Mouse (Mus musculus) B cell, adult 2 months (primary cell): ENCODE data around the gene Cdc42ep4.

Experiments used
- DNase-seq, 2 experiments: peaks; one replicate each; pipeline ENCODE4 v3.0.0; 2022

Cdc42ep4 gene

DNA sequence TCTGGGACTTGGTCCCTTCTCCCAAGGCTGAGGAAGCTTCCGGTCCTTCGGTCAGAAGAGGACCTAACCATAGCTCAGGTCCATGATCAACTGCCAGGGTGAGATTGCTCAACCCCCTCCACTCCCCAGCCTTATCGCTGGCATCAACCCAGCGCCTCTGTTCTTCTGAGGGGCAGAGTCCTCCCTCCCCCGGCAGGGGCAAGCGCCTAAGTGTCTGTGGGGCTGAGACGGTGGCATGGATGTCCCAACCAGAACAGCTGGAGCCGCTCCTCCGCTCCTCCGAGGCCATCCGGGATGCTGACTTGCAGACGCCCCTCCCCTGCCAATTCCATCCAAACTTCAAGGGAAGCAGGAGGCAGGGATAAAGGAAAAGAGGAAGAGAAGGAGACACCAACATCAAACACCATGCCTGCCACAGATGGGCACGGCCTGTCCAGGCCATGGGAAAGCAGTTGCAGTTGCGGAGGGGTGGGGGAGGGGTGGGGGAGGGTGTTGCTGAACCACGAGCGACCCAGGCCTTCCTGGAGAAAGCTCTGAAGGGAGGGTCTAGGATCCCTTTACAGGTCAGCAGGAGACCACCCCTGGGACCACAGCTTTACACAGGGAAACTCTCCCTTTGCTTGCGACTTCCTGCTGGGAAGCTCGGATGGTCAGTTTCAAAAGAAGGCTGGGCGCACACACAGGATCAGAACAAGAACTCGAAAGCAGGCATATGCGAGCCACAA, 2.7 kb downstream of the Cdc42ep4 start:
- DNase-seq: no peak

DNA sequence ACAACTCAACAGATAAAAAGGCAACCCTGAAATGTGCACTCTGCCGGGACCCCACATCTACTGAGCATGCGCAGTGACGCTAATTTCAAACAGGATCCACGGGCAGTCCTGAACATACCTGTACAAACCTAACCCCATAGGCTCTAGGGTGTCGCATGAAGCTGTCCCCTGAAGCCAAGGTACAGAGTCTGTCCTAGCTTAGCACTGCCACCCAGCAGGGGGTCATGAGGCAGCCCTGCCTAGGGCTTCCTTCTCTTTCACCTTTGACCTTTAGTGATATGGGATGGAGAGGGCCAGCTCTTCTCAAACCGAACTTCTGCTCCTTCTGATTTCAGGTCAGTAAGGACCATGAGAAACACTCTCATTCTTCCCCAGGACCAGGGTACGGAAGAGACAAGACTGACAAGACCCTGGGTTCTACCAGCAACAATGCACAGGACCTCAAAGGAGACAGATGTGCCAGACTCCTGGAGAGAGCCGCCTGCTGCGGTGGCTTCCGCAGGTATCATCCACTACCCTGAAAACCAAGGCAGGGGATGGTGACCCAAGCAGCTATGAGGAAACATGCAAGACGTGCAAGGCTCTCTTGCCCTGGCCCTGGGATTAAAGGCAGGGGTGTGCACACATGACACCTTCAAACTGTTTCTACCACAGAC, 3.8 kb downstream of the Cdc42ep4 start:
- no peak for DNase-seq

DNA sequence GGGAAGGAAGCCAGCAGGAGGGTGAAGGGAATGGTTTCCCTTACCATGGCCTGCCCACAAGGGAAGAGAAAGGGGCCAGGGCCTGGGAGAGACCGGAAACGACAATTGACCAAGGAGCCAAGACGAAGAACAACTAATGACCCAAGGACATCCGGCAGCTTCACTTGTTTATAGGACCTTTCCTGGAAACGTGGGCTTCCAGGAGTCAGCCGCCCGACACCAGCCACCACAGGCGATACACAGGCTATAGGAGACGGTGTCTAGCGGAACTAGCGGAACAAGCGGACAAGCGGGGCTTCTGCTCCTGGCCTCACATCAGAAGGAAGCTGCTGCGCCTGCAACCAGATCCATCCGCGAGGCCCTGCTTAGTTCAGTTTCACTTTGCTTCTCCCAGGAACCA, 4.6 kb downstream of the Cdc42ep4 start:
- DNase-seq: no peak

DNA sequence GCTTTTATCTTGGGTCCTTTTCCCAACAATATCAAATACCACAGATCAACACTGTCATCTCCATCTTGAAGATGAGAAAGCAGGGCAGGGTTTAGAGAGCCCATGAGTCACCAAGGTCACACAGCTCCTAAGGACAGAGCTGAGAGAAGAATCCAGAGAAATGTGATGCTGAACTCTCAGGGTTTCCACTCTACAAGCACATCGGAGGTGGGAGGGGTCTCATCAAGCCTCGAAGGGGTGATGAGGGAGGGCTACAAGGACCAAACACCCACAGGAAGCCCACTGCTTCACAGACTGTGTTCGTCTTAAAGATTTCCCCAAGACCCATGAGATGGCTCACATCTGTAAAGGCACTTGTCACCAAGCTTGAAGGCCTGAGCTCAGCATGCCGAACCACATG, 5.7 kb downstream of the Cdc42ep4 start:
- no peak for DNase-seq

DNA sequence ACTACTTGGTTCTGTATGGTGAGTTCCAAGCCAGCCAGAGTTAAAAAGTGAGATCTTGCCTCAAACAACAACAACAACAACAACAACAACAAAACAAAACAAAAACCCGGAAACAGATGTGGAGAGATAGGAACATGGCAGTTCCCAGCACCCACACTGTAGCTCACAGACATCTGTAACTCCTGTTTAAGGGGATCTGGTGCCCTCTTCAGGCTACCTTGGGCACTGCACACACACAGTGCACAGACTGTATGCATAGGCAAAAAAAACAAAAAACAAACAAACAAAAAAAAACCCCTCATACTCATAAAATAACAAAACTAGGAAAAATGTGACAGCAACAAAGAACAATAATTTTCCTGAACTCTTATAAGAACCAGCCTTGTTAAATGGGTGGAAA, 8.7 kb downstream of the Cdc42ep4 start:
- DNase-seq: peak; percentile 41 to 46

DNA sequence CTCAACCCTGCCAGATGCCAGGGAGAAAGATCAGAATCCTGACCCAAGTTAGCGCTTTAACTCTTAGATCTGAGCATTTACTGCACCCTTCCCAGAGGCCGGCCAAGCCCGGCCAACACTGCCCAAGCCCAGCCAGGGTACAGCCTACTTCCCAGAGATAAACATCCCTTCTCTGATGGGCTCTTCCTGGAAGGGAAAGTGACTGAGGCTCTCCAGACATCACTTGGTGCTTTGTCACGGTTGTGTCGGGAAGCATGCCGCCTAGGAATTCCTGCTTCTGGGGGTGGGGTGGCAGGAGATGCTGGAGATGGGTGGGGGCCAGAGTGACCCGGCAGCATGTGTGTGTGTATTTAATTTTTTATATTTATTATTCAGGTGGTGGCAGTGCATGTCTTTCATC, 11.6 kb downstream of the Cdc42ep4 start:
- no peak for DNase-seq

DNA sequence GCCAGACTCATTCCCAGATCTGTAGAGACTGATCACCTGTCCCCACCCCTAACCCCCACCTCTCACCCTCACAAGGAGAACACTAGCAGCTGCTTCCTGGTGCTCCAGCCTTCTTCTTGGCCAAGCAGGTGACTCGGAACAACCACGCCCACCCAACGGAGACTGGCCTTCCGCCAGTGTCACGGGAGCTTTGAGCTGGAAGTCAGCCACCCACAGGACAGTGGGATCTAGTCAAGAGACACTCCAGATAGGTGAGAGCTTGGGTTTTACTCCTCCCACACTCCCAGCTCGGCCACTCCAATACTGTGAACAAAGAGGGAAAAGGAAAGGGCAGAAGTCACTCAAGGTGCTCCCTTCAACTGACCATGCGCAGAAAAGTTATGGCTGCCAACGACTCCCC, 12.5 kb downstream of the Cdc42ep4 start:
- no peak for DNase-seq

DNA sequence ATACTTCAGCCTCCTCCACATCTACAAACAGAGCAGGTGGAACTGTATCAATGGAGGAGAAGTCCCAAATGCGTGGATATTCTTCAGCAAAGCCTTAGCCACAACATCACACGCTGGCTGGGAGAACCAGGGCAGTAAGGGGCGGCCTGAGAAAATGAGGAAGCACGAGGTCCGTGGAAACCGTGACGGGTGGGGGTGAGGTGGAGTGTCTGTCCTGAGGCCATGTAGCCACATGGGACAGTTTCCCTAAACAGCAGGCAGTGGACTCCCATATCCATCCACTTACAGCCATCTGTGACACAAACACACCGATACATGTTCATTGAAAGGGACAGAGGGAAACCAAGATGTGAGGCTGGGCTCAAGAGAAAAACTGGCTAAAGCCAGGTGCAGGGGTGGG, 13.8 kb downstream of the Cdc42ep4 start:
- peak in 1 of 2 experiments; percentile 12 for DNase-seq

DNA sequence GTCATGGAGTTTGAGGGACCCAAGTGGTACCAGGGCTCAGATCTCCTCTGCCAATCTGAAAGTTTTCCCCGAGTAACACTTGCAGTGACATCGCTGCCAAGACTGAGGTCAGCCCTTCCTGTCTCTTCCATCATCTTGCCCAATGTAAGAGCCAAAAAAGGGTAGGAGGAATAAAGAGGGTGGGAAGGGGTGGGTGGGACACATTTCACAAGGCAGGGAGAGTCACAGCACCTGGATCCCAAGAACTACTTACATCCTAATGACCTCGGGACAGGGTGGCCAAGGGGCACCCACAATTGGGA, 14.2 kb downstream of the Cdc42ep4 start:
- DNase-seq: no peak

DNA sequence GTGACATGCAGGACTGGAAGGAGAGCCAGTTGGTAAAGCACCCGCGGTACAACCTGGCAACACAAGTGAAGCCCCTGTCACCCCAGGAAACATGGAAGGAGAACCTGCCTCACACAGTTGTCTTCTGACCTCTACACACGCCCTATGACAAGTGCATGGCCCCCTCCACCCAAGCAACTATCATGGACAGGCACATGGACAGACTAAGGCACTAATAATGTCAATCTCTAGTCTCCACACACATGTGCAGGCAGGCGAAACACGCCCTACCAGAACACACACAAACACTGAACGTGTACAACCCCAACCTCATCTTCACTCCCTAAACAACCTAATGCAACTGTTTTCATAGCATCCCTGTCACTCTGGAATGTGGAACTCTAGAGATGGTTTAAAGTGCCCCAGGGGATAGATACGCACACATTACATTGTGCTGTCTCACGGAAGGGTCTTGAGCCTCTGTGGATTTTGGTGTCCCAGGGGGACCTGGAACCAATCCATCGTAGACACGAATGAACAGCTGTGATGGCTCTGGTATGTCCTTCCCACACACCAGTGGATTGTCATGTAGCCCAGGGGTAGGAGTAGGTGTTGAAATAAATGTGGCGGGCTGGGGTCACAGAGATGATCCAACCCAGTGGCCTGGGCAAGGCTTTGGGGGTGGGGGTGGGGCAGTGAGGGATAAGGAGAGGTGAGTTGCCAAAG, 14.7 kb downstream of the Cdc42ep4 start:
- no peak for DNase-seq

DNA sequence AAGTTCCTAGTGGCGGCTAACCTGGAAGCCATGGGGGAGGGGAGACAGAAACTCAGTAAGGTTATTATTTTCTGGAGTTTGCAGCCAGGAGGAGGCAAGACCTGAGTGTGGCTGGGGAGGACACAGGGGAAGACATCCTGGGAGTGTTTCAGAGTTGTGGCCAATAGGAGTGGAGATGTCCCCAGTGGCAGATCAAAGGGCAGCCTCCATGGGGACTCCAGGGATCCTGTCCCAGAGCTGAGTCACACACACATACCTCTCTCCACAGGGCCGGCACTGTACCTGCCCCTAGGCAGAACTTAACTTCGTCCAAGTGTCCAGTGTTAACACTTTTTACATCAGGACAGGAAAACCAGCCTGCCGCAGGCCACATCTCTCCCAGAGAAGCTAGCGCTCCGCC, 16.5 kb downstream of the Cdc42ep4 start:
- DNase-seq: no peak

DNA sequence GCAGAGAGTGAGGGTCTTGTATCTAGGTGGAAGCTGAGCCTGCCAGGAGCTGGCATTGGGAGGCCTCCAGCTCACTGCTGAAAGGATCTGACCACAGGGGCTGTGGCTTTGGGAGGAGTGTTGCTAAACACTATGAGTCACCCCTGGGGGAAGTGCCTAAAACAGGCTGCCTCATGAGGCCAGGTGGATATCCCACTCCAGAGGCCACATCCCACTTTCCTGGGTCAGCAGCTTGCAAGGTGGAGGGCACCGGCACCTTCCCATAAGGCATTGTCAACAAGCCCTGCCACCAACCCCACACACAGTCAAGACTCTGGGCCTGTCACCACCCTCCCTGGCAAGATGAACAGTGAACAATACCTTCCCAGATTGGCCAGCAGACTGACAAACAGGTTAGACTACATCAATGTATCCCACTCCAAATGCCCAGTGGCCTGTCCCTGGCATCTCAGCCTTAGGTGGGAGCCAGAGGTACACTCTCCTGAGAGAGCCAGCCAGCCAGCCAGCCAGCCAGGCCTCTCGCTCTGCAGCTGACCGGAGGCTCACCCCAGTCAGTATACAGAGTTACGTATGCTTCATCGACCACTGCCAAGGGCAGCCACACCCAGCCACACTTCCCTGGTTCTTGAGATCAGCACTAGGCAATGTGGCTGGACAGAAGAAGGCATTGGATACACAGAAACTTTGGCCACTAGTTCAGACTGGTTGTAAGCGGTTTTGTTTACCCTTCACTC, 17.9 kb downstream of the Cdc42ep4 start:
- DNase-seq: no peak

DNA sequence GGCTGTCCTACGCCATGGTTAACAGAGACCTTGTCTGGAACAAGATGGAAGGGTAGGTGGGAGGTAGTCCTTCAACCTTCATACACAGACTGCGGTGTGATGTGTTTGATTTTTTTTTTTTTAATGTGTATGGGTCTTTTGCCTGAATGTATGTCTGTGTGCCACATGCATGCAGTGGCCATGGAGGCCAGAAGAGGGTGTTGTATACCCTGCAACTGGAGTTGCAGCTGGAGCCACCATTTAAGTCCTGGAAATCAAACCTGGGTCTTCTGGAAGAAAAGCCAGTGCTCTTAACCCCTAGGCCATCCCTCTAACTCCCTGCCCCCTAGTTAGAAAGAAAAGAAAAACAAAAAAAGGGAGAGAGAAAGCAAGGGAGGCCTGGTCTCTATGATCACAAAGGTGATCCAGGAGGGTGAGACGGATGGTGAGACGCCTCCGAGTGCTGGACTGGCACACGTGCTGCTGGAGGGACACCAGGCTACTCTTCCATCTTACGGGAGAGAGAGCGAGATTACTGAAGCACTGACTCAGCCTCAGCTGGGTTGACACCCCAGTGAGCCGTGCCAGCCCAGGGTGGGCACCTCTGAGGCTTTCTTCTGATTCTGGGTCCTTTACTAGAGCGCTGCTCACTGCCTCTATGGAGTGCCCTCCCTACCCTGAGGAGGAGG, 19.6 kb downstream of the Cdc42ep4 start:
- no peak for DNase-seq

DNA sequence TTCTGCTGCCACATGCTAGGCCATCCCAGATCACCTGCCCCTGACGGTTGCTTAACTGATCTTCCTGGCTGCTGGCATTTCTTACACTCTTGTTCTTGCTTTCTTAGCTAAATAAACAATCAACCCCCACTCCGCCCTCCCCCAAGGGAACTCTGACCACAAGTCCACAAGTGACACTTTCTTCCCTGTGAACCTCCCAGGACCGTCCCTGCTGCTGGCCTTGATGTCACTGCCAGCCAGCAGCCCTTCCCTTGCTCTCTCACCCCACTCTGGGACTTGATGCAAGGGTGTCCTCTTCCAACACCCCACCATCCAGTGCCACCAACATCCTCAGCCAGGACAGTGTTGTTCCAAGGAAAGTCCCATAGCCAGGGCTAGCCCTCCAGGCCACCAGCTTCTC, 20.8 kb downstream of the Cdc42ep4 start:
- no peak for DNase-seq

DNA sequence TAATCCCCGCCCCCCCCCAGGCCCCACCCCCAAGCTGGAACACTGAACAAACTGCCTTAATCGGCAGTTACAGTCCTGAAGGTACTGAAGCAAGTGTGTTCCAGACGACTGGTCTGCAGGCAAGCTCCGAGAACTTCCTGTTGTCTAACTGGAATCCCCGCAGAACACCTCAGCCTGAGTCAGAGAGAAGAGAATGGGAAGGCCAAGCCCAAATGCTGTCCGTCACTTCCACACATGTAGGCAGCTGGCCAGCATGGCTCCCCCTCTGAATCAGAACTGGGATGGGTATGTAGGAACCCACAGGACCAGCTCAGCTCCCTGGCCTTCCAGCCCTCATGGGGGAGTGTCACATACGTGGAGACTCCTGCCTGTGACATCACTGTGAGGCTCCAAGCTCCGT, 21.8 kb downstream of the Cdc42ep4 start:
- no peak for DNase-seq

DNA sequence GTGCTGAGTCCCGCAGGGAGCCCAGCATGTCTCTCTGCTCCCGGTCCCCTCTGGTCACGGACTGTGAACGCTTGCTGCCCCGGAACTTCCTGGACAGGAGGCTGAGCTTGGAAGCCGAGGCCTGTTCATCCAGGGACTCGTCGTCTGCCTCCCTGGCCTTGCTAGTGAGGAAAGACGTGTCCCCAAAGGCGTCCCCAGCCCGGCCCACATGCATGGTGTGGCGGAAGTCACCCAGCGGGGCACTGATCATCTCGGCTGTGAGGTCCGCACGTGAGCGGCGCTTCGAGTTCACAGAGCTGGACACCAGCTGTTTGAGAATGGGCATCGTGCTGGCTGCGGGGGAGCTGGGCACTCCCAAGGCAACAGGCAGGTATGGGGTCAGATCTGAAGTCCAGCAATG, 22.4 kb downstream of the Cdc42ep4 start:
- no peak for DNase-seq

DNA sequence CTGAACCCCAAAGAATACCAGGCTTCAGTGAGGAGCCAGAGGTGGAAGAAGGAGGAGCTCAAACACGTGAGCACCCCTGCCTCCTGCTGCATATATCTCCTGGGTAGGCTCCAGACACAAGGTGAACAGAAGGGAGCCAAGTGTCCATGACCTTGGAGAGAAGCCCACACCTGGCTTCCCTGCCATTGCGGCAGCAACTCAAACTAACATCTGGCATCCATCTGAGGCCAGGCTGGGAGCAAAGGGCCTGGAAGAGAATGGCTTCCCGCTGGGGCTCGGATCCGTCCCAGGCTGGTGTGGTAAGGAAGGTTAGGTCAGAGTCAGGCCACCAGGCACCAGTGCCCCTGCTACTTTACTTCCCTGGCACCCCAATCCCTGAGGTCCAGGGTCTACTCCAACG, 23.7 kb downstream of the Cdc42ep4 start:
- no peak for DNase-seq

DNA sequence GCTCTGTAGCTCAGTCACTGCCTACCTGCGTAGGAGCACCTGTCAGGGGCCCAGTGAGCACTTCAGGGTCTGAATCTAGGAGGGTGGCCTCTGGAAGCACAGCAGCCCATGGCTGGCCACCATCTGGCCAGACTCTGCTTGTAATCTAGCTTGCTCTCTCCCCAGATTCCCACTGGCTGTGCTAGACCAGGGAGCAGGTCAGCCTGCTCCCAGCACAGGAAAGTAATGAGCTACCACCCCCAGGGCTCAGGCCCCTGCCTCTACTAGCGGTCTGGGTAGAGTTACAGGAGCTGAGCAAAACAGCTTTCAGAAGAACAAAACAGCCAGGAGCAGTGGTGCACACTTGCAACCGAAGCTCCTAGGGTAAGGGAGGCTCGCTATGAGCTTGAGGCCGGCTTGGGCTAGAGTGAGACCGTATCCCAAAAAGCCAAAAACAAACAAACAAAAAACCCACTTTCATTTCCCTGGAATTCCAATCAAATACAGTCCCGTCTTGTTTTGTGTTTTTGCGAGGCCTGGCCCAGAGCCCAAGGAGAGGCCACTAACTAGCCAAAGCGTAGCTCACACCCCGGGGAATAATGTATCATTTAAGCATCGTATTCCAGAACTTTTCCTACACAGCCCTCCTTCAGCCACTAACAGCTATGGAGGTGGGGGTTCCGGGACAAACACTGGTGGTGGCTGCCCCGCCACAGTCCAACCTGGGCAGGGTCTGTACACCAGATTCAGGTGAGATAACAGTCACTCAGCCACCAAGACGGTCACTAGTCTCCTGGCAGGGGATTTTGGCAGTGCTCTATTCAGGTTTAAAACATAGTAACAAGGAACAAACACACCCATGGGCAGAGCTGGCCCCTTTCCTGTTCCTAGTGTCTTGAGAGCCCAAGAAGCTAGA, 24.4 kb downstream of the Cdc42ep4 start:
- no peak for DNase-seq

DNA sequence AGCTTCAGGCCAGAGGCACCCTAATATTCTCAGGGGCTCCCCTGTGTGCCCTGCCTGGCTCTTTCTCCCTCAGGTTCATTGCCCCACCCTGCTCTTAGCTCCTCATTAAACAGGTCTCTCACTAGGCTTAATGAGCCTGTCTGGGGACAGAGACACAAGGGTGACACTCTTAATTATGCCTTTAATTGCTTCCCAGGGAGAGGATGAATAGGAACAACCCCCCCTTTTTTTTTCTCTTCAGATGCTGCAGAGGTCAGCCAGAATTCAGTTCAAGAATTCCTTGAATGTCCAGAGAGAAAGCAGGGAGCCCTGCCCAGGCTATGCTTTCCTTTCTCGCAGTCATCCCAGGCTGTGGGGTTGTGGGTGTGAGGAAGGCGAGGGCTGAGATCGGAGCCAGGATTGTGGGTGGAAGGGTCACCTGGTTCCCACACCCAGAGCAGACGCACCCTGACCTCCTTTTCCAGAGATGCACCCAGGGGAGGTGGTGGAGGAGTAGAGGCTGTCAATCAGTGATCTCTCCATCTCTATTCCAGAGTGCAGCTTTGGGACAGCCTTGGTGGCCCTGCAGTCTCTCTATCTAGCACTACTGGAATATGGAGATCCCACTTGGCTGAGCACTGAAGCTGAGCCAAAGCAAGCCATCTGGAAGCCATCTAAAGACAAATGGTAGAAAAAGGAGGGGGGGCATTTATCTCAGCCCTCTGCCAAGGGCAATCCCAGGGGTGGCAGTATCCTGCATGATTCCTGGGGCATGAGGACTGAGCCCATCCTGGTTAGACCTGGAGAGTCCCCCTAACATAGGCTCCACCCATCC, 26.2 kb downstream of the Cdc42ep4 start:
- DNase-seq: no peak

DNA sequence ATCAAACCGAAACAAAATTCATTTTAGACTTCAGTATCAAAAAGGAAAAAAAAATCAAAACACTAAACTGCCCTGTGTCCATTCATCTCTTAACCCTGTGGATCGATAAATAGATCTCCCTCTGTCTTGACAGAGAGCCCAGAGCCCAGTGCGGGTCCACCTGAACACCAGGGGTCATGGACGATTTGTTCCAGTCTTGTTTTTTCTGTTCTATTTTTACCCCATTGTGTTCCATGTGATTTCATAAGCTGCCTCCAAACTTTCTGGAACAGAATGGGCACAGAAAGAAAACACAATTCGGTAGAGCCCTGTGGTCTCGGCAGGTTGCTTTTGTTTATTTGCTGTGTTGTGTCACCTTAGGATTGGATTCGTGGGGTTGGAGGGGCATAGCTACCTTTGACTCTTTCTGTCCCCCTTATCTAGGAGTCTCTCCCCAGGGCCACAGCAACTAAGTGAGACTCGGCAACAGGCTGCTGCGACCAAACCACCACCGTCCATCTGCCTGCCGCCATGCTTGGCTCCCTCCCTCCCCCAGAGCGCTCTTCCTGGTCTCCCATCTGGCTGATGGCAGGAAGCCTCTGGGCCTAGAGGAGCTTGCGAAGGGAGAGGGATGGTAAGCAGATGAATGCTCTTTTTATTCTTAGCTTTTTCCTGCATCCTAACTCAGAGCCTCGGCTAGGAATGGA, 29.1 kb downstream of the Cdc42ep4 start:
- DNase-seq: no peak
